Mouse (Mus musculus) spleen, adult 2 months (tissue): Measurements from ENCODE around the gene Vmn1r40. TPM values are rescaled to one million over a fixed set of nuclear protein-coding genes. Genes with fewer than 3 reads are reported as not detected.

Experiments used
- DNase-seq, 2 experiments: peaks; one replicate each; pipeline versions ENCODE4 v3.0.0 to v3.0.0-alpha.2; 2012 to 2021; ENCODE audit warnings: low spot score in 2 of 2, low read depth in 1 of 2
- H3K27ac ChIP-seq: fragments of 200-500 bp; 2 replicates; pipeline ENCODE4 v1.5.1; 2012; ENCODE audit warnings: low read length, inconsistent platforms; ENCODE audit not compliant: insufficient read depth
- H3K27me3 ChIP-seq: fragments of 200-500 bp; 2 replicates; pipeline ENCODE4 v1.6.1; 2012; ENCODE audit warnings: mild to moderate bottlenecking, moderate library complexity, low read length, inconsistent platforms; ENCODE audit not compliant: control insufficient read depth, insufficient read depth
- H3K36me3 ChIP-seq: fragments of 200-500 bp; 2 replicates; pipeline ENCODE4 v1.6.1; 2012; ENCODE audit warnings: mild to moderate bottlenecking, low read length, inconsistent platforms; ENCODE audit not compliant: control insufficient read depth, insufficient read depth
- H3K4me1 ChIP-seq: fragments of 200-500 bp; 2 replicates; pipeline ENCODE4 v1.6.1; 2011; ENCODE audit warnings: inconsistent platforms; ENCODE audit not compliant: control insufficient read depth, insufficient read depth, insufficient read length
- H3K4me3 ChIP-seq: fragments of 200-500 bp; 2 replicates; pipeline ENCODE4 v1.5.1; 2011; ENCODE audit warnings: mild to moderate bottlenecking, inconsistent platforms; ENCODE audit not compliant: insufficient read depth, insufficient read length; ENCODE audit errors: extremely low read depth
- CTCF ChIP-seq: fragments of 200-500 bp; IDR thresholded peaks from 2 replicates; pipeline ENCODE4 v1.5.1; 2011; ENCODE audit warnings: mild to moderate bottlenecking, inconsistent platforms; ENCODE audit not compliant: insufficient read depth, insufficient read length, insufficient replicate concordance; ENCODE audit errors: extremely low read depth
- POLR2A ChIP-seq: fragments of 200-500 bp; IDR thresholded peaks from 2 replicates; pipeline ENCODE4 v1.6.1; 2011; ENCODE audit warnings: low read depth, low read length, inconsistent platforms
- WGBS: fragments of 180-500 bp; shearing (Covaris S2); methylation state at CpG from one replicate; pipeline ENCODE4 v1.1.7; 2018; 5-methylcytosine and 5-hydroxymethylcytosine counted together
- polyA plus RNA-seq: library from polyadenylated mRNA; depleted of rRNA; stranded (reverse); fragments of >200 nt; gene quantifications from 2 replicates; pipeline ENCODE4 v1.2.3, GENCODE M21; 2012

The Vmn1r40 gene
- polyA plus RNA-seq, 1 experiment = not detected

DNA sequence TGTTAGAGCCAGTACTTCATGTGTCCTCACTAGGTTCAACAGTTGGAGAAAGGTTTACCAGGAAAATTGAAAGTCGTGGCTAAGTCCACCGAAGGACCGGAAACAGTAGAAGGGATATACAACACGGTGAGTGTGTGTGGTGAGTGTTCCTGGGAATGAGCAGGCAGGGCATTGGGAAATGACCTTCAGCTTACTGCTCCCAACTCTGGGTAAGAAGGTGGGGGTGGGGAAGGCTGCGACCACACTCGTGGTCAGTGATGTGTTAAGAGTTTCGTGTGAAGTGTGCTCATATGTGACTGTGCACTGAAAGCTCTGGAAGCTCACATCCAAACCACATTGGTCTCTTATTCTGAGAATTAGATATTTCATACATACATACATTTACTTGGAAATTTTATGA, 41.7 kb upstream of the Vmn1r40 start:
- Histone ChIP-seq H3K4me1 (no peaks in the 10 kb centered on the region), H3K27ac (no peak overlapping the region), H3K4me3 (no peak overlapping the region), H3K27me3 (no peaks in the 10 kb centered on the region), H3K36me3 (no peaks in the 10 kb centered on the region)
- TF ChIP-seq CTCF (no peak), POLR2A (no peak)
- DNase-seq = no peak
- 79% methylated on average over 7 of the region's 7 CpGs for WGBS

DNA sequence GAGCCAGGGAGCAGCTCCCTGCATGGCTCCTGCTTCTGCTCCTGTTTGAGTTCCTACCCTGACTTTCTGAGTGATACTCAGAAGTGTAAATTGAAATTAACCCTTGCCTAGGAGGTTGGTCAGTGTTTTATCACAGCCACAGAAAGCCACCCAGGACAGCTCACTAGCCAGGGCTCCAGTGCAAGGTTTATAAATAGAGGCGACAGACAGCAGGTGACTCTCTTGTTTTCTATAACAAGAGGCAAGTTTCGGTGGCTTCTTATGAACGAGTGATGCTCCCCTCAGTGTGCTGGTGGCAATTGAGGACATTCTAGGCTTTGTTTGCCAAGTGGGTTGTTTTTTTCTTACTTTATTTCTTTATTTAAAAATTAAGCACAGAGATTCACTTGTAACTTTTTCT, 40.4 kb upstream of the Vmn1r40 start:
- WGBS = 95% methylated on average over 3 of the region's 3 CpGs
- TF ChIP-seq CTCF (no peak), POLR2A (no peak)
- Histone ChIP-seq H3K4me3 (no peak overlapping the region), H3K4me1 (no peaks in the 10 kb centered on the region), H3K36me3 (no peaks in the 10 kb centered on the region), H3K27me3 (no peaks in the 10 kb centered on the region), H3K27ac (no peak overlapping the region)
- DNase-seq = no peak

GRCm38 (mm10) chr6:89669556-89669955, 37.8 kb upstream of the Vmn1r40 start:
- WGBS = 91% methylated on average over 6 of the region's 6 CpGs
- Histone ChIP-seq H3K36me3 (no peaks in the 10 kb centered on the region), H3K4me3 (no peak overlapping the region), H3K4me1 (no peaks in the 10 kb centered on the region), H3K27me3 (no peaks in the 10 kb centered on the region), H3K27ac (no peak overlapping the region)
- no peak for DNase-seq
- TF ChIP-seq CTCF (no peak), POLR2A (no peak)

DNA sequence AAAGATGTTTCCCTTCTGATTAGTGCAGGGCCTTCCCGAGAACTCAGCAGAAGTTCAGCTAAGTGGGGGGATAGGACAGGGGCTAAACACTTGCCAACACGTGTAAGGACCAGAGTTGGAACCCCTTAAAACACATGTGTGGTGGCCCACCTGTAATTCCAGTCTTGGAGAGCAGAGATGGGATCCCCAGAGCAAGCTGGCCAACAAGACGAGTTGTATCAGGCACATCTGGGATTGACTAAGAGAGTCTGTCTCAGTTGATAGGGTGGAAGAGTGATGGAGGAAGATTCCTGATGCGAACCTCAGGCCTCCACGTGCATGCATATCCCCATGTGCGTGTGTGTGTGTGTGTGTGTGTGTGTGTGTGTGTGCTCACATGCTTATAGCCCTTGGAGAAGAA, 35.9 kb upstream of the Vmn1r40 start:
- no peaks in the 10 kb centered on the region for H3K36me3 ChIP-seq
- TF ChIP-seq CTCF = no peak
- TF ChIP-seq POLR2A = no peak
- no peak for DNase-seq
- H3K4me1 ChIP-seq = no peaks in the 10 kb centered on the region
- H3K27ac ChIP-seq = no peak overlapping the region
- no peak overlapping the region for H3K4me3 ChIP-seq
- H3K27me3 ChIP-seq = no peaks in the 10 kb centered on the region
- WGBS = 81% methylated on average over 6 of the region's 6 CpGs

- Histone ChIP-seq H3K27ac (no peak overlapping the region), H3K4me3 (no peak overlapping the region), H3K27me3 (no peaks in the 10 kb centered on the region), H3K36me3 (no peaks in the 10 kb centered on the region), H3K4me1 (no peaks in the 10 kb centered on the region)
- 92% methylated on average over 7 of the region's 7 CpGs for WGBS
- TF ChIP-seq POLR2A (no peak), CTCF (no peak)
- DNase-seq = no peak
Observed at GRCm38 (mm10) chr6:89672641-89673040, 34.7 kb upstream of the Vmn1r40 start.

GRCm38 (mm10) chr6:89673135-89673780, 34.1 kb upstream of the Vmn1r40 start:
- TF ChIP-seq CTCF (no peak), POLR2A (no peak)
- WGBS = 90% methylated on average over 11 of the region's 11 CpGs
- no peaks in the 10 kb centered on the region for H3K4me1 ChIP-seq
- no peak overlapping the region for H3K27ac ChIP-seq
- no peak for DNase-seq
- no peaks in the 10 kb centered on the region for H3K27me3 ChIP-seq
- no peaks in the 10 kb centered on the region for H3K36me3 ChIP-seq
- H3K4me3 ChIP-seq = no peak overlapping the region

DNA sequence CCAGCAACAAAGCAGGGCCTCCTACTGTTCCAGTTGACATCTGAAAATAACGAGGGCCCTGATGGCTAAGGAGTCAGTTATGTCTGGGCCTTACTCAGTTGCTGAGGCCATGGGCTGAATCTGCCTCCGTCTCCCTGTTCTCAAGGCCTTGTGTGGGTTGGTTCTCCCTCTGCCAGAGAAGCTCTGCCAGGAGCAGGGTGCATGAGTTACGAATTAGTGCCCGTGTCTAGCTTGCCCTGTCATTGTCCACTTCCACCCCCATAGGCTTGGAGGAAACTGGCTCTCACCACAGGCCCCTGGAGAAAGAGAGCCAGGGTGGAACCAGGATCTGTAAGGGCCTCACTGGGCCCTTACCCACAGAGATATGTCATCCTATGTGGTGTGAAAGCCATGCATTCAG, 28.8 kb upstream of the Vmn1r40 start:
- Histone ChIP-seq H3K27me3 (no peaks in the 10 kb centered on the region), H3K4me1 (no peaks in the 10 kb centered on the region), H3K36me3 (no peaks in the 10 kb centered on the region), H3K4me3 (no peak overlapping the region), H3K27ac (no peak overlapping the region)
- DNase-seq = no peak
- 82% methylated on average over 4 of the region's 4 CpGs for WGBS
- TF ChIP-seq CTCF (no peak), POLR2A (no peak)
